Mouse (Mus musculus): ENCODE results near the gene Il10rb.

Gene Il10rb

GRCm38 (mm10) chr16:91405640-91406584 lies at the start of gene Il10rb:
TSS of gene Il10rb (plus strand) at chr16:91406164.
- DNase-seq = peak; percentile 83 to 89

- DNase-seq = no peak
Observed at GRCm38 (mm10) chr16:91356760-91357525, 49.0 kb upstream of the Il10rb start.

GRCm38 (mm10) chr16:91357526-91357900 lies 48.5 kb upstream of the Il10rb start:
- no peak for DNase-seq

GRCm38 (mm10) chr16:91358555-91358954 lies 47.4 kb upstream of the Il10rb start:
- DNase-seq = peak; percentile 61 to 64

GRCm38 (mm10) chr16:91359531-91359930 lies 46.4 kb upstream of the Il10rb start:
- DNase-seq = peak in 1 of 2 experiments; percentile 39

GRCm38 (mm10) chr16:91360162-91360561 lies 45.8 kb upstream of the Il10rb start:
- no peak for DNase-seq

- no peak for DNase-seq
Observed at GRCm38 (mm10) chr16:91362006-91362405, 44.0 kb upstream of the Il10rb start.

GRCm38 (mm10) chr16:91362616-91363272 lies 43.2 kb upstream of the Il10rb start:
- peak; percentile 79 to 86 for DNase-seq

GRCm38 (mm10) chr16:91363483-91363882 lies 42.5 kb upstream of the Il10rb start:
- DNase-seq = peak; percentile 60 to 89

- DNase-seq = no peak
Observed at GRCm38 (mm10) chr16:91366567-91366966, 39.4 kb upstream of the Il10rb start.

GRCm38 (mm10) chr16:91367066-91367465 lies 38.9 kb upstream of the Il10rb start:
- DNase-seq = no peak

GRCm38 (mm10) chr16:91372577-91373472 lies 33.1 kb upstream of the Il10rb start, which contains the start of gene Ifnar2:
TSS of gene Ifnar2 (plus strand) at chr16:91372783.
- DNase-seq = peak; percentile 89 to 91

- DNase-seq = no peak
Observed at GRCm38 (mm10) chr16:91373473-91374252, 32.3 kb upstream of the Il10rb start.

- DNase-seq = no peak
Observed at GRCm38 (mm10) chr16:91374253-91374634, 31.7 kb upstream of the Il10rb start.

GRCm38 (mm10) chr16:91376701-91377100 lies 29.3 kb upstream of the Il10rb start:
- DNase-seq = no peak

- peak; percentile 47 to 52 for DNase-seq
Observed at GRCm38 (mm10) chr16:91378431-91378986, 27.5 kb upstream of the Il10rb start.

- no peak for DNase-seq
Observed at GRCm38 (mm10) chr16:91378991-91379390, 27.0 kb upstream of the Il10rb start.

- no peak for DNase-seq
Observed at GRCm38 (mm10) chr16:91379412-91379811, 26.6 kb upstream of the Il10rb start.

- DNase-seq = no peak
Observed at GRCm38 (mm10) chr16:91380151-91380550, 25.8 kb upstream of the Il10rb start.

GRCm38 (mm10) chr16:91381606-91382005 lies 24.4 kb upstream of the Il10rb start:
- peak in 1 of 2 experiments; percentile 40 for DNase-seq

All from kidney, postnatal 36 days (tissue).